Mouse (Mus musculus) layer of hippocampus, postnatal 10 days (tissue): ENCODE measurements at regions not wholly inside any gene's neighbourhood (a gene's known extent, or its start where the extent isn't known, plus 50 kb on each side); places are given as distances from the start of the nearest gene placed in this dataset.
"Not testable (repeated sequence)": the region's sequence is repeated elsewhere in the genome, so short reads cannot be mapped to it uniquely, and the experiment has no call there.

ENCODE experiments used
- DNase-seq, 2 experiments: peaks; one replicate each; pipeline ENCODE4 v3.0.0; 2021; ENCODE audit warnings: low spot score in 2 of 2

GRCm38 (mm10) chr1:12025791-12026190 lies 611.9 kb downstream of the A830018L16Rik start:
- no peak for DNase-seq

GRCm38 (mm10) chr1:12027442-12027841 lies 613.5 kb downstream of the A830018L16Rik start:
- DNase-seq: no peak

- DNase-seq: no peak
These were observed 614.2 kb downstream of the A830018L16Rik start for GRCm38 (mm10) chr1:12028074-12028473.

GRCm38 (mm10) chr1:12051931-12052482 lies 638.1 kb downstream of the A830018L16Rik start:
- no peak for DNase-seq

GRCm38 (mm10) chr1:12055865-12056560 lies 642.1 kb downstream of the A830018L16Rik start:
- no peak for DNase-seq

GRCm38 (mm10) chr1:12065016-12065513 lies 651.2 kb downstream of the A830018L16Rik start:
- DNase-seq: no peak

- DNase-seq: no peak
These were observed 678.9 kb downstream of the A830018L16Rik start for GRCm38 (mm10) chr1:12092564-12093504.

GRCm38 (mm10) chr1:12115041-12115828 lies 701.3 kb downstream of the A830018L16Rik start:
- DNase-seq: no peak

GRCm38 (mm10) chr1:12117083-12117482 lies 703.2 kb downstream of the A830018L16Rik start:
- DNase-seq: no peak

- DNase-seq: no peak
These were observed 707.0 kb downstream of the A830018L16Rik start for GRCm38 (mm10) chr1:12120926-12121325.

GRCm38 (mm10) chr1:12126611-12127010 lies 712.7 kb downstream of the A830018L16Rik start:
- DNase-seq: not testable (repeated sequence)

GRCm38 (mm10) chr1:12170503-12170902 lies 756.6 kb downstream of the A830018L16Rik start:
- no peak for DNase-seq

- no peak for DNase-seq
These were observed 775.8 kb downstream of the A830018L16Rik start for GRCm38 (mm10) chr1:12189646-12190233.

- DNase-seq: no peak
These were observed 778.7 kb downstream of the A830018L16Rik start for GRCm38 (mm10) chr1:12192588-12192987.

GRCm38 (mm10) chr1:12231089-12231488 lies 817.2 kb downstream of the A830018L16Rik start:
- DNase-seq: no peak

- no peak for DNase-seq
These were observed 828.2 kb downstream of the A830018L16Rik start for GRCm38 (mm10) chr1:12242090-12242489.

- DNase-seq: no peak
These were observed 868.6 kb downstream of the A830018L16Rik start for GRCm38 (mm10) chr1:12282493-12282892.

- DNase-seq: no peak
These were observed 871.6 kb downstream of the A830018L16Rik start for GRCm38 (mm10) chr1:12285551-12285950.

- no peak for DNase-seq
These were observed 872.1 kb downstream of the A830018L16Rik start for GRCm38 (mm10) chr1:12286026-12286425.

GRCm38 (mm10) chr1:12288521-12288920 lies 874.6 kb downstream of the A830018L16Rik start:
- no peak for DNase-seq
